Mouse (Mus musculus) stomach, embryonic 14.5 days (tissue): ENCODE measurements around the gene Chd4. TPM values are rescaled to one million over a fixed set of nuclear protein-coding genes. Genes with fewer than 3 reads are reported as not detected.
"Not testable (repeated sequence)": the region's sequence is repeated elsewhere in the genome, so short reads cannot be mapped to it uniquely, and the experiment has no call there.

Experiments
- ATAC-seq: fragments of 200-750 bp; cut with Nextera tagmentation; 2 replicates; pipeline ENCODE4 v1.8.0; 2017; ENCODE audit warnings: low read depth, moderate TSS enrichment; ENCODE audit not compliant: insufficient number of reproducible peaks, insufficient read depth, low FRiP score
- H3K27ac ChIP-seq: fragments of 300-500 bp; sonication (generic); 2 replicates; pipeline ENCODE4 v1.5.1; 2014; ENCODE audit warnings: mild to moderate bottlenecking, low read length, moderate library complexity, mixed read lengths
- H3K27me3 ChIP-seq: fragments of 300-500 bp; sonication (generic); 2 replicates; pipeline ENCODE4 v1.6.1; 2014; ENCODE audit warnings: low read length, control low read depth, mixed read lengths; ENCODE audit not compliant: control insufficient read depth, insufficient read depth
- H3K36me3 ChIP-seq: fragments of 300-500 bp; sonication (generic); 2 replicates; pipeline ENCODE4 v1.6.1; 2014; ENCODE audit warnings: mild to moderate bottlenecking, control low read depth, low read length, moderate library complexity, mixed read lengths; ENCODE audit not compliant: control insufficient read depth, insufficient read depth
- H3K4me1 ChIP-seq: fragments of 300-500 bp; sonication (generic); 2 replicates; pipeline ENCODE4 v1.6.1; 2014; ENCODE audit warnings: low read length, control low read depth, mixed read lengths; ENCODE audit not compliant: control insufficient read depth, insufficient read depth
- H3K4me2 ChIP-seq: fragments of 300-500 bp; sonication (generic); replicated peaks from 2 replicates; pipeline ENCODE4 v1.6.1; 2014; ENCODE audit warnings: low read depth, low read length, control low read depth
- H3K4me3 ChIP-seq: fragments of 300-500 bp; sonication (generic); 2 replicates; pipeline ENCODE4 v1.5.1; 2014; ENCODE audit warnings: low read depth, low read length, control low read depth
- H3K9ac ChIP-seq: fragments of 300-500 bp; sonication (generic); replicated peaks from 2 replicates; pipeline ENCODE4 v1.6.1; 2014; ENCODE audit warnings: low read depth, mild to moderate bottlenecking, control low read depth, low read length, moderate library complexity, mixed read lengths
- H3K9me3 ChIP-seq: fragments of 300-500 bp; sonication (generic); 2 replicates; pipeline ENCODE4 v1.6.1; 2016; ENCODE audit warnings: low read depth, low read length, control low read depth; ENCODE audit not compliant: control insufficient read depth
- WGBS: fragments of 180-500 bp; shearing (Covaris S2); extraction: QIAGEN DNeasy Blood & Tissue Kit; methylation state at CpG from one replicate; pipeline ENCODE4 v1.1.7; 2014; 5-methylcytosine and 5-hydroxymethylcytosine counted together
- polyA plus RNA-seq: library from polyadenylated mRNA; unstranded; fragments of >200 nt; fragmentation: Nextera tagmentation; extraction: Ambion mirVana; gene quantifications from 2 replicates; pipeline ENCODE4 v1.2.1, GENCODE M21; 2014

The Chd4 gene
- polyA plus RNA-seq, 1 experiment from 2014 or later, result 70.9 TPM

DNA sequence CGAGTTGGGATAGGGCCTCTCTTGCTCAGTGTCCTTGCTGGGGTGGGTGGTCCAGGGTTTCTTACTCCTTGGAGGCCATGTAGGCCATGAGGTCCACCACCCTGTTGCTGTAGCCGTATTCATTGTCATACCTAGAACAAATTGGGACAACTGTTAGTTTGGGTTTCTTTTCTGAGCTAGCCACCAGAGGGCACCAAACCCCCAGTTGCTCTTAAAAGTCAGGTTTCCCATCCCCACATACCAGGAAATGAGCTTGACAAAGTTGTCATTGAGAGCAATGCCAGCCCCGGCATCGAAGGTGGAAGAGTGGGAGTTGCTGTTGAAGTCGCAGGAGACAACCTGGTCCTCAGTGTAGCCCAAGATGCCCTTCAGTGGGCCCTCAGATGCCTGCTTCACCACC is 66.2 kb downstream of the Chd4 start:
- WGBS, result 10% methylated on average over 2 of the region's 5 CpGs
- H3K27me3 ChIP-seq, H3K4me2 ChIP-seq, H3K4me3 ChIP-seq, H3K9me3 ChIP-seq, ATAC-seq, H3K27ac ChIP-seq, H3K9ac ChIP-seq: not testable (repeated sequence)
- Histone ChIP-seq H3K4me1 (peaks cover 15% of the 10 kb centered on the region), H3K36me3 (peaks cover 37% of the 10 kb centered on the region)

DNA sequence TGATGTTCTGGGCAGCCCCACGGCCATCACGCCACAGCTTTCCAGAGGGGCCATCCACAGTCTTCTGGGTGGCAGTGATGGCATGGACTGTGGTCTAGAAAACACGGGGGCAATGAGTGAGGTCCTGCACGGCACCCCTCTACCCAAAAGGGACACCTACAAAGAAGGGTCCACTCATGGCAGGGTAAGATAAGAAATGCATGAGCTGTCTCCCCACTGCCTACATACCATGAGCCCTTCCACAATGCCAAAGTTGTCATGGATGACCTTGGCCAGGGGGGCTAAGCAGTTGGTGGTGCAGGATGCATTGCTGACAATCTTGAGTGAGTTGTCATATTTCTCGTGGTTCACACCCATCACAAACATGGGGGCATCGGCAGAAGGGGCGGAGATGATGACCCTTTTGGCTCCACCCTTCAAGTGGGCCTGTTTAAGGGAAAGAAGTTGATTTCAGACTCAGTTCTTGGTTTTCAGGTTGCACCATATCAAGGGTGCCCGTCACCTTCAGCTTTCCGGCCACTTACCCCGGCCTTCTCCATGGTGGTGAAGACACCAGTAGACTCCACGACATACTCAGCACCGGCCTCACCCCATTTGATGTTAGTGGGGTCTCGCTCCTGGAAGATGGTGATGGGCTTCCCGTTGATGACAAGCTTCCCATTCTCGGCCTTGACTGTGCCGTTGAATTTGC is 67.0 kb downstream of the Chd4 start:
- not testable (repeated sequence) for H3K27ac ChIP-seq, ATAC-seq, H3K9me3 ChIP-seq, H3K27me3 ChIP-seq, H3K4me3 ChIP-seq, H3K4me2 ChIP-seq, H3K9ac ChIP-seq
- Histone ChIP-seq H3K4me1 (peaks cover 22% of the 10 kb centered on the region), H3K36me3 (peaks cover 37% of the 10 kb centered on the region)
- WGBS, result 74% methylated on average over 9 of the region's 16 CpGs

GRCm38 (mm10) chr6:125163801-125164657 is 68.2 kb downstream of the Chd4 start:
- Histone ChIP-seq H3K9me3 (no peaks in the 10 kb centered on the region), H3K4me1 (peaks cover 22% of the 10 kb centered on the region), H3K27ac (peak overlapping the region; percentile 91; the same call in 1 of the 2 replicates), H3K4me3 (peak overlapping the region; percentile 75), H3K36me3 (peaks cover 45% of the 10 kb centered on the region), H3K4me2 (peak overlapping the region; percentile 70), H3K9ac (peak overlapping the region; percentile 89), H3K27me3 (no peaks in the 10 kb centered on the region)
- ATAC-seq, result no peak
- 3% methylated on average over 20 of the region's 20 CpGs for WGBS

DNA sequence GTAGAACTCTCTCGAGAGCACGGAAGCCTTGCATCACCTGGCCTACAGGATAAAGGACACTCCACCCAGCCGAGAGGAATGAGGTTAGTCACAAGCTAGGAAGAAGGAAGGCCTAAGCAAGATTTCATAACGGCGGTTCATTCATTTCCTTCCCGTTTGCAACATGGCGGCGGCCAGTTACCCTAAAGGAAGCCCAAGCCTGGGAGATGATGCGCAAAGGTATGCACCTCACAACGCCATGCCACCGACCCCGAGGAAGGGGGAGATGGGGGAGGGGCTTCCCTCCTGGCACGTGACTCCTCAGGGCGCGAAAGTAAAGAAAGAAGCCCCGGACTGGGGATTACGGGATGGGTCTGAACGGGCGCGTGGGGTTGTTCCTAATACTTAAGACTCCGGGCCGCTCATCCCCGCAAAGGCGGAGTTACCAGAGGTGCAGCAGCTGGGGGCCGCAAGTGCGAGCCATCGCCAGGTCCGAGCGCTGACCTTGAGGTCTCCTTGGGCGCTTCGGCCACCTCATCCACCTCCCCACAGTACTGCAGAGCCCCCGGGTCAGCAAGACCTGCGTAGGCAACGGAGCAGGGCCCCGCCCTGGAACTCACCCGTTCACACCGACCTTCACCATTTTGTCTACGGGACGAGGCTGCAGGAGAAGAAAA is 69.0 kb downstream of the Chd4 start:
- peak overlapping the region; percentile 75 for H3K4me3 ChIP-seq
- H3K36me3 ChIP-seq, result peaks cover 50% of the 10 kb centered on the region

GRCm38 (mm10) chr6:125165328-125165891 is 69.6 kb downstream of the Chd4 start:
- Histone ChIP-seq H3K9me3 (no peaks in the 10 kb centered on the region), H3K4me2 (peak overlapping the region; percentile 70), H3K9ac (peak overlapping the region; percentile 89), H3K27ac (peak overlapping the region; percentile 97), H3K4me1 (peaks cover 22% of the 10 kb centered on the region), H3K36me3 (peaks cover 53% of the 10 kb centered on the region), H3K4me3 (peak overlapping the region; percentile 75), H3K27me3 (no peaks in the 10 kb centered on the region)
- peak; percentile 92 for ATAC-seq
- 0% methylated on average over 36 of the region's 36 CpGs for WGBS

More for the DNA sequence above, 69.0 kb downstream of the Chd4 start:
- peak overlapping the region; percentile 70 for H3K4me2 ChIP-seq
- H3K9me3 ChIP-seq, result no peaks in the 10 kb centered on the region
- H3K9ac ChIP-seq, result peak overlapping the region; percentile 89
- no peaks in the 10 kb centered on the region for H3K27me3 ChIP-seq
- peaks cover 22% of the 10 kb centered on the region for H3K4me1 ChIP-seq
- WGBS, result under 1% methylated on average over 39 of the region's 39 CpGs
- peak; percentile 4; the same call in 1 of the 2 replicates for ATAC-seq
- peak overlapping the region; percentile 91 for H3K27ac ChIP-seq

DNA sequence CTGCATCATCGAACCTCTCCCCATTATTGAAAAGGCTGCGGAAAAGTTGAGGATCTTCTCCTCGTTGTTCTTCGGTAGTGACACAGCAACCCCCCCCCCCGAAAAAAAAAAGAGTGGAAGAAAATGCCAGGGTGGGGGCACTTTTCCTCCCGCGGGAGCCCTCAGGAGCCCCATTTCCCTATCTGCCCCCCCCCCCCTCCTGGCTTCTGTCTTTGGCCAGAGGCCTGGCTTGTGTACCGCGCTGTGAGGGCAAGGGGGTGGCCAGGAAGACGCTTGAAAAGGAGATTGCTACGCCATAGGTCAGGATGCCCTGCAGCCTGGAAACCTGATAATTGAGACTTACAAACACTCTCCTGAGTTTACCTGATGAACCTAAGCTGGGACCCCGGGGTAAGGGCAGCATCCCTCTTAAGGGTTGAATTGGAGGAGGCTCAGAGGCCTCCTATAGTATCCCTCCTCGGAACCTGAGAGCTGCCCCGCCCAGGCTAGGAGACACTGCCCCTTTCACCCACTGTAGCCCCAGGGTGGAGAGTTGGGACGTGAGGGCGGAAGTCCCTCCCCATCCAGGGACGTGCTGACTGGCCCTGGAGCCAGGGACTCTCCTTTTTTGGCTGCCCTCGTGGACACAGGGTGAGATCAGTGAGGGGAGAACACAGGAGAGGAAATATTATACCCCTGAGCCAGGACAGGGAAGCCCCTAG is 70.4 kb downstream of the Chd4 start, which contains the start of gene Gapdh:
Gapdh (minus strand) TSS at position 417 of the 701 bp plus-strand sequence.
- no peaks in the 10 kb centered on the region for H3K27me3 ChIP-seq
- peak within 1 kb of the TSS; percentile 89 for H3K9ac ChIP-seq
- ATAC-seq, result peak; percentile 62
- peak within 1 kb of the TSS; percentile 70 for H3K4me2 ChIP-seq
- H3K36me3 ChIP-seq, result peaks cover 53% of the 10 kb centered on the region
- WGBS, result under 1% methylated on average over 18 of the region's 18 CpGs
- peaks cover 22% of the 10 kb centered on the region for H3K4me1 ChIP-seq
- no peaks in the 10 kb centered on the region for H3K9me3 ChIP-seq
- H3K27ac ChIP-seq, result peak within 1 kb of the TSS; percentile 97
- peak within 1 kb of the TSS; percentile 75 for H3K4me3 ChIP-seq

GRCm38 (mm10) chr6:125166861-125167650 is 71.3 kb downstream of the Chd4 start:
- peaks cover 57% of the 10 kb centered on the region for H3K36me3 ChIP-seq
- peak; percentile 20; the same call in 1 of the 2 replicates for ATAC-seq
- H3K27me3 ChIP-seq, result no peaks in the 10 kb centered on the region
- H3K4me3 ChIP-seq, result peak overlapping the region; percentile 75
- 20% methylated on average over 10 of the region's 10 CpGs for WGBS
- H3K4me1 ChIP-seq, result peaks cover 22% of the 10 kb centered on the region
- no peaks in the 10 kb centered on the region for H3K9me3 ChIP-seq
- H3K4me2 ChIP-seq, result peak overlapping the region; percentile 70
- peak overlapping the region; percentile 97 for H3K27ac ChIP-seq
- H3K9ac ChIP-seq, result peak overlapping the region; percentile 38
